ENCODE assay signal across 8 mouse cellular contexts in genomic region chr9:57157499-57157898, GRCm38 (mm10). TPM values are rescaled to one million over a fixed set of nuclear protein-coding genes. Genes with fewer than 3 reads are reported as not detected.
DNase-seq lines count a peak whose midpoint lies in the region; ATAC-seq lines count a peak whose summit lies in the region.

No protein-coding gene starts in this region.

- 31% methylated on average over 13 of the region's 13 CpGs for WGBS in forebrain, embryonic 11.5 days
- 26% methylated on average over 13 of the region's 13 CpGs for WGBS in liver, embryonic 13.5 days (ENCODE audit: insufficient replicate concordance)

- no peaks in the 10 kb centered on the region for H3K9me3 ChIP-seq in forebrain, embryonic 11.5 days (ENCODE audit: control insufficient read depth, low read length)
- H3K9me3 ChIP-seq in liver, embryonic 13.5 days (replicated peaks) = no peaks in the 10 kb centered on the region

- peak overlapping the region; percentile 74 for H3K4me3 ChIP-seq in forebrain, embryonic 11.5 days (ENCODE audit: low read depth, low read length)
- H3K4me3 ChIP-seq in liver, embryonic 13.5 days (replicated peaks) = peak overlapping the region; percentile 73

- intact Hi-C loops in left cerebral cortex, postnatal 10 days (cut with DNase I) = no loop called here

- H3K27me3 ChIP-seq in forebrain, embryonic 11.5 days (ENCODE audit: control insufficient read depth, insufficient read depth, low read length) = no peaks in the 10 kb centered on the region
- H3K27me3 ChIP-seq in liver, embryonic 13.5 days = no peaks in the 10 kb centered on the region

- H3K4me2 ChIP-seq in forebrain, embryonic 11.5 days (ENCODE audit: low read depth, low read length, severe bottlenecking) = peak overlapping the region; percentile 96
- peak overlapping the region; percentile 86 for H3K4me2 ChIP-seq in liver, embryonic 13.5 days

- no peak overlapping the region for H3K27ac ChIP-seq in forebrain, embryonic 11.5 days (ENCODE audit: low read depth, low read length)
- peak overlapping the region; percentile 25; the same call in 1 of the 2 replicates for H3K27ac ChIP-seq in liver, embryonic 13.5 days

- peak overlapping the region; percentile 70 for H3K9ac ChIP-seq in forebrain, embryonic 11.5 days (ENCODE audit: low read length)
- H3K9ac ChIP-seq in liver, embryonic 13.5 days = peak overlapping the region; percentile 79

- H3K36me3 ChIP-seq in forebrain, embryonic 11.5 days (ENCODE audit: control insufficient read depth, insufficient read depth, low read length) = no peaks in the 10 kb centered on the region; the same call in 1 of the 2 replicates
- peaks cover 19% of the 10 kb centered on the region; the same call in 1 of the 2 replicates for H3K36me3 ChIP-seq in liver, embryonic 13.5 days

- peaks cover 5% of the 10 kb centered on the region; the same call in 1 of the 2 replicates for H3K4me1 ChIP-seq in forebrain, embryonic 11.5 days (replicated peaks; ENCODE audit: control insufficient read depth, insufficient read depth, low read length)
- peaks cover 19% of the 10 kb centered on the region for H3K4me1 ChIP-seq in liver, embryonic 13.5 days (replicated peaks)

- no peak for ATAC-seq in forebrain, embryonic 11.5 days (replicated peaks; ENCODE audit: low FRiP score)
- no peak for ATAC-seq in liver, embryonic 13.5 days (ENCODE audit: low read depth)
- ATAC-seq in cerebellum, adult (ENCODE audit: insufficient number of reproducible peaks, low FRiP score, low TSS enrichment) = no peak

- peak; percentile 4 to 8 for DNase-seq in frontal cortex, postnatal 14 days (ENCODE audit: low spot score in 2 of 2)
- no peak for DNase-seq in frontal cortex, postnatal 25 days (ENCODE audit: low spot score in 2 of 2)
- DNase-seq in CD4-positive helper T cell, adult 2 months (ENCODE audit: low read depth, low spot score) = peak; percentile 68
- DNase-seq in forebrain, embryonic 11.5 days (ENCODE audit: low spot score) = peak; percentile 31
- DNase-seq in liver, embryonic 13.5 days = no peak
- no peak for DNase-seq in yolk sac, embryonic 10.5 days (ENCODE audit: low spot score)
- no peak for DNase-seq in left cerebral cortex, postnatal 10 days (ENCODE audit: extremely low spot score in 1 of 2, low spot score in 2 of 2)

RNA-seq across cellular contexts. Expression of gene Commd4, which starts 0.6 kb away (rescaled TPM):
- polyA plus RNA-seq in forebrain, embryonic 11.5 days (2014; fragmentation: Nextera tagmentation; extraction: Ambion mirVana) = 87.1 and 99.0 TPM in 2 replicates
- polyA plus RNA-seq in liver, embryonic 13.5 days (2015; fragmentation: Nextera tagmentation; extraction: Ambion mirVana) = 51.1 and 58.1 TPM in 2 replicates
- total RNA-seq in left cerebral cortex, postnatal 10 days (2021) = 10 to 100 TPM; 81.8 to 90.4 TPM

RNA-seq across cellular contexts. Expression of gene Neil1, which starts 9.4 kb away (rescaled TPM):
- 5.2 and 5.4 TPM in 2 replicates for polyA plus RNA-seq in forebrain, embryonic 11.5 days (2014; fragmentation: Nextera tagmentation; extraction: Ambion mirVana)
- polyA plus RNA-seq in liver, embryonic 13.5 days (2015; fragmentation: Nextera tagmentation; extraction: Ambion mirVana) = 1.6 and 1.9 TPM in 2 replicates
- 1 to 10 TPM; 7.6 to 8.0 TPM for total RNA-seq in left cerebral cortex, postnatal 10 days (2021)

RNA-seq across cellular contexts. Expression of gene Man2c1, which starts 27.0 kb away (rescaled TPM):
- polyA plus RNA-seq in forebrain, embryonic 11.5 days (2014; fragmentation: Nextera tagmentation; extraction: Ambion mirVana) = 37.6 and 41.3 TPM in 2 replicates
- polyA plus RNA-seq in liver, embryonic 13.5 days (2015; fragmentation: Nextera tagmentation; extraction: Ambion mirVana) = 17.3 and 19.5 TPM in 2 replicates
- total RNA-seq in left cerebral cortex, postnatal 10 days (2021) = 100 to 1,000 TPM; 140 to 148 TPM

Comparison
In these comparisons a context has a peak if more than half of its experiments do, and no peak if none do; other contexts are left out.
1. DNase-seq: peak in frontal cortex, postnatal 14 days (2 of 2), CD4-positive helper T cell, adult 2 months (single experiment) and forebrain, embryonic 11.5 days (single experiment); none in frontal cortex, postnatal 25 days (0 of 2), liver, embryonic 13.5 days (single experiment), yolk sac, embryonic 10.5 days (single experiment) and left cerebral cortex, postnatal 10 days (0 of 2).